Mouse (Mus musculus) lung, embryonic 16.5 days (tissue): ENCODE measurements at regions not wholly inside any gene's neighbourhood (a gene's known extent, or its start where the extent isn't known, plus 50 kb on each side); places are given as distances from the start of the nearest gene placed in this dataset.
A peak's percentile ranks its signal among the peaks of the same experiment; 100 is the strongest.

Experiments used
- ATAC-seq: fragments of 200-750 bp; cut with Nextera tagmentation; 2 replicates; pipeline ENCODE4 v1.8.0; 2017; ENCODE audit warnings: low read depth, mild to moderate bottlenecking, moderate library complexity
- H3K27ac ChIP-seq: fragments of 300-500 bp; sonication (generic); 2 replicates; pipeline ENCODE4 v1.5.1; 2014; ENCODE audit warnings: mild to moderate bottlenecking, control low read depth, low read length
- H3K27me3 ChIP-seq: fragments of 300-500 bp; sonication (generic); 2 replicates; pipeline ENCODE4 v1.6.1; 2014; ENCODE audit warnings: low read depth, low read length, mixed read lengths; ENCODE audit not compliant: control insufficient read depth, insufficient read depth
- H3K36me3 ChIP-seq: fragments of 300-500 bp; sonication (generic); 2 replicates; pipeline ENCODE4 v1.6.1; 2014; ENCODE audit warnings: low read length; ENCODE audit not compliant: control insufficient read depth, insufficient read depth
- H3K4me1 ChIP-seq: fragments of 300-500 bp; sonication (generic); replicated peaks from 2 replicates; pipeline ENCODE4 v1.6.1; 2014; ENCODE audit warnings: low read length, mixed read lengths; ENCODE audit not compliant: control insufficient read depth, insufficient read depth
- H3K4me2 ChIP-seq: fragments of 300-500 bp; sonication (generic); 2 replicates; pipeline ENCODE4 v1.6.1; 2014; ENCODE audit warnings: low read depth, low read length, control low read depth
- H3K4me3 ChIP-seq: fragments of 300-500 bp; sonication (generic); 2 replicates; pipeline ENCODE4 v1.5.1; 2014; ENCODE audit warnings: mild to moderate bottlenecking, low read length, control low read depth
- H3K9ac ChIP-seq: fragments of 300-500 bp; sonication (generic); 2 replicates; pipeline ENCODE4 v1.6.1; 2014; ENCODE audit warnings: low read length, control low read depth
- H3K9me3 ChIP-seq: fragments of 300-500 bp; sonication (generic); 2 replicates; pipeline ENCODE4 v1.6.1; 2016; ENCODE audit warnings: low read length; ENCODE audit not compliant: control insufficient read depth
- WGBS: fragments of 180-500 bp; shearing (Covaris S2); extraction: QIAGEN DNeasy Blood & Tissue Kit; methylation state at CpG from one replicate; pipeline ENCODE4 v1.1.7; 2014; 5-methylcytosine and 5-hydroxymethylcytosine counted together

DNA sequence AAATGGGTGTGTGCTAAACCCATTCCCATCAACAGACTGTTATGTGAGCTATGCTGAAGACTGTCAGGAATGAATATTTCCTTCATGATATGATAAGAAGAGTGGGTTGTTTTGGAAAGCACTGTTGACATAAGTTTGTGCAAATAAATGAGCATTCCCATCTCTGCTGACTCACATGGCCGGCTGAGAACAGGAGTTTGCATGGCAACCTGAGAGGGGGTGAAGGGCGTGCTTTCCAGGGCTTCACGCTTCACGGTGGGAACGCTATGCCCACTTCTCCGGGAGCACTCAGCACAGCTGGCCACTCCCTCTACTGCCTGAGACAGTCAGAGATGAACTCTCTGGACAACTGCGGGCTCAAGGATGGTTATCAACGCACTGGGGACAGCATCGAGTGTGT lies 348.9 kb upstream of the Slc24a5 start:
- no peaks in the 10 kb centered on the region for H3K9me3 ChIP-seq
- no peak overlapping the region for H3K4me3 ChIP-seq
- no peak overlapping the region for H3K9ac ChIP-seq
- H3K4me2 ChIP-seq: no peak overlapping the region
- 48% methylated on average over 9 of the region's 9 CpGs for WGBS
- H3K36me3 ChIP-seq: no peaks in the 10 kb centered on the region
- no peaks in the 10 kb centered on the region for H3K27me3 ChIP-seq
- ATAC-seq: peak; percentile 44; the same call in 1 of the 2 replicates
- H3K27ac ChIP-seq: no peak overlapping the region
- peaks cover 13% of the 10 kb centered on the region for H3K4me1 ChIP-seq

DNA sequence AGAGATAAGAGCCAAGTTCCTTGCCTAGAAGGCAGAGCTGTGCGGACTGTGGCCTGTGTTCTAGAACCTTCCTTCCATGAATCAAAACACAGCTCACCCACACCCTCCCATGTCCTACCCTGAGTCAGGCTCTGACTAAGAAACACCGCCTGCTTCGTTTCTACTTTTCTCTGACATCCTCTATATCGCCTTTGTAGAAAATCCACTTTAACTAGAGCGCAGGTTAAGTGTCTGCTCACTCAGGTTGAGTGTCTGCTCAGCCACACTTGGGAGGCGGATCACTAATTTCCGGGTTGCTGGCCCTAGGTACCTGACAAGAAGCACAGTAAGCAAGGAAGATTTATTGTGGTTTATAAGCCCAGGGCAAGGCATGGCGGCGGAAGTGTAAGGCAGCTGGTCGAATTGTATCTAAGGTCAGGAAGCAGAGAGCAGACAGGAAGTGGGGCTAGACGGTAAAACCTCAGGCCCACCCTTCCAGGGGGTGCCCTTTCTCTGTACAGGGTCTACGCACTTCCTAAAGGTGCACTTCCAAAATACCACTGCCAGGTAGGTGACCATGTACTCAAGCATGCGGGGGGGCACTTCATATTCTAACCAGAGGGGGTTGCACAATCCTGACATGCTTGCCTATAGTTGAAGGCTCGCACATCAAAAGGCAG lies 348.0 kb upstream of the Slc24a5 start:
- Histone ChIP-seq H3K4me3 (no peak overlapping the region), H3K36me3 (no peaks in the 10 kb centered on the region), H3K4me2 (0 out of 2 replicates have a peak overlapping the region, but pooled peaks have one; percentile 12), H3K27me3 (no peaks in the 10 kb centered on the region), H3K4me1 (peaks cover 13% of the 10 kb centered on the region), H3K9me3 (no peaks in the 10 kb centered on the region), H3K9ac (no peak overlapping the region), H3K27ac (peak overlapping the region; percentile 55)
- peak; percentile 76 for ATAC-seq
- 30% methylated on average over 14 of the region's 14 CpGs for WGBS

DNA sequence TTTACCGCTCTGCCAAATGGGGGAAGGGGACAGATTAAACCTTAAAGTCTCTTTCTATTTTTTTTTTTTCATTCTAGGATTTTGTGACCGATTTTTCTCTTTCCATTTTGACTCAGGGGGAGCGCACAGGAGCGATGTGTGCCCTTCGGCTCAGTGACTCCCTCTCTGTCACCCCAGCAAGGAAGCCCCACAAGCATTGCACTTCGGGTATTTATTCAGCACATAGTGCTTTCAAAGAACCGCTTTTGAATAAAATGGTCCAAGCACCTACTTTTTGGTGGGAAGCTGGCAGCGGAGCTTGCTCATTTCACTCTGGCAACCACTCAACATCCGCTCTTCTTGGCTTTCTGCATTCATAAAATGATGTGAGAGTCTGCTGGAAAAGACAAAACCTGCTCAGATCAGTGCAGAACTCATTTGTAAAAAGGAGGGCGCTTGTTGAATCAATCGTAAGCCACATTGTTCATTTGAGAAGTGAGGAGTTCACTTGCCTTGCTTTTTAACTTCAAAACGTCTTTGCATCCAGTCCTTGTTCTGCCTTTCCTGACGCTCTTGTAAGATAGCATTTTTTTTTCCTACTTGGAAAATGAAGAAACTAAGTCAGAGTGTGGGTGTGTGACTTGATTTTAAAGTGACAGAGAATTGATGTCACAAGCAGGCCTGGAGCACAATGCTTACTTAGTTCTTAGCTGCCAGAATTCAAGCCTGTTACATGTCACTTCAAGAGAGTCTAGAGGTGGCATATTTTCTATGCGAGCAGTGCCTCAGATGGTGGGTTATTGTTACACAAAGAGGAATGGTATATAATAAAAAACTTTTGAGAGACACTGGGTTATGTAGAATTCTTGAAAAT lies 347.1 kb upstream of the Slc24a5 start:
- Histone ChIP-seq H3K27me3 (no peaks in the 10 kb centered on the region), H3K9me3 (no peaks in the 10 kb centered on the region), H3K27ac (no peak overlapping the region), H3K4me2 (no peak overlapping the region), H3K9ac (no peak overlapping the region), H3K36me3 (no peaks in the 10 kb centered on the region), H3K4me3 (no peak overlapping the region), H3K4me1 (peaks cover 13% of the 10 kb centered on the region)
- WGBS: 59% methylated on average over 14 of the region's 14 CpGs
- no peak for ATAC-seq

DNA sequence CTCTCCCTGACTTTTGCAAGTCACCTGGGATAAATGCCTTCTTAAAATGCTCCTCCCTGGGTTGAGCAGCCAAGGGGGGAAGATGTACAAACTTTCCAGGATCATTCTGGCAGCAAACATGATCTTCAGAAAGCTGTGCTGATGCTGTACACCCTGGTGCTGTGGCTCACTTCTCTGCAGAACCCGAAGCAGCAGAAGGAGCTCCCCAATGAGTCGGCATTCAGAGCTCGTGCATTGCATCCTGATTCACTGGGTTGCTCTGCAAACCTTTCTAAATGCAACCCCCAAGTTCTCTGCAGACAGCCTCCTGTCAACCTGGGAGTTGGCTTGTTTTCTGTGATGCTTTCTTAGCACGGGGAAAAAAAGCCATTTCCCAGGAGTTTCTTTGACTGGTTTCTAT lies 343.8 kb upstream of the Slc24a5 start:
- H3K27ac ChIP-seq: no peak overlapping the region
- no peak overlapping the region for H3K4me2 ChIP-seq
- H3K4me3 ChIP-seq: no peak overlapping the region
- H3K9me3 ChIP-seq: no peaks in the 10 kb centered on the region
- H3K9ac ChIP-seq: no peak overlapping the region
- peaks cover 10% of the 10 kb centered on the region for H3K4me1 ChIP-seq
- ATAC-seq: no peak
- H3K36me3 ChIP-seq: no peaks in the 10 kb centered on the region
- WGBS: 52% methylated on average over 4 of the region's 4 CpGs
- no peaks in the 10 kb centered on the region for H3K27me3 ChIP-seq

DNA sequence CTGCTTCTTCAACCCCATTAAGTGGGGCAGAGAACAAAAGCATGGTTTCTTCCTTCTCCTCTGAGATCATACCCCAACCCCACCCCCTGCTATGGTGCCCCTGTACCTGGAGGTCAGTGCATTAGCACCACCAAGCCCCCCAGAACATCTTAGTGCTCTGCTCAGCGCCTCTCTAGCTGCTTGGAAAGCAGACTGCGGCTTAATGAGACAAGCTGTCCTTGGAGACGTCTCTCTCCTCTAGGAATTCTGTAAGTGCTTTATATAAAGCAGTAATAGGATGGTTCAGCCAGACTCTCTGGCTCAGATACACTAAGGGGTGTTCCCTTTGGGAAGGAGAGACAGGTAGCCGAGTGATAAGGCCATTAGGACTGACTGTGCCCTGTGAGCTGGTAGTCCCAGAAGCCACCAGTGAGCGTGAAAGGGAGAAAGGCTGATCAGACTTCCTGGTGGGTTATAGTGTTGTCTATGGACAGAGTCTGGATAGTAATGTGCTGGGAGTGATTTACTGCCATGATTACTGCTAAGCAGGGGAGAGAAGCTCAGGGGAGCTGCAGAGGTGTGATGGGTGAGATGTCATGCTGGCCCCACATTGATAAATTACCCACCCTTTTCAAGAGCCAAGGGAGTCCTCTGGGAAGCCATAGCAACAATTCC lies 343.0 kb upstream of the Slc24a5 start:
- Histone ChIP-seq H3K4me1 (peaks cover 4% of the 10 kb centered on the region), H3K4me3 (no peak overlapping the region), H3K9me3 (no peaks in the 10 kb centered on the region), H3K27ac (no peak overlapping the region), H3K9ac (no peak overlapping the region), H3K27me3 (no peaks in the 10 kb centered on the region), H3K4me2 (no peak overlapping the region), H3K36me3 (no peaks in the 10 kb centered on the region)
- no peak for ATAC-seq
- WGBS: 60% methylated on average over 5 of the region's 5 CpGs

DNA sequence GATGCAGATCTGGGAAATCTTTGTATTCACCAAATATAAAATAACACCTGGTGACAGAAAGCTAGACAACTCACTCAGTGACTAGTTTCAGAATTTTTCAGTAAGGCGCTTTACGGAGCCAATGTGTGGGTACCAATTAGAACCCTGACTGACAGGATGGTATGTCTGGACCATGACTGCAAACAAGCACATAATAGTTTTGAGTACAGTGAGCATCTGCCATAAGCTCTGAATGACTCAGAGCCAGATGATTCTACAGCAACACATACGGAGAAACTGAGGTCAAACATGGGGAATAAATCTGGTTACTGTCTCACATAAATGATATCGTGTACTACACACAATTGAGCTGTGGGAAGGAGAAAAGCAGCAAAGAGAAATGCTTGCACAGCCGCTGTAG lies 339.9 kb upstream of the Slc24a5 start:
- no peaks in the 10 kb centered on the region for H3K4me1 ChIP-seq
- H3K4me2 ChIP-seq: no peak overlapping the region
- H3K27me3 ChIP-seq: no peaks in the 10 kb centered on the region
- WGBS: 83% methylated on average over 5 of the region's 5 CpGs
- no peak overlapping the region for H3K4me3 ChIP-seq
- H3K9me3 ChIP-seq: no peaks in the 10 kb centered on the region
- ATAC-seq: no peak
- no peak overlapping the region for H3K9ac ChIP-seq
- no peak overlapping the region for H3K27ac ChIP-seq
- H3K36me3 ChIP-seq: no peaks in the 10 kb centered on the region

DNA sequence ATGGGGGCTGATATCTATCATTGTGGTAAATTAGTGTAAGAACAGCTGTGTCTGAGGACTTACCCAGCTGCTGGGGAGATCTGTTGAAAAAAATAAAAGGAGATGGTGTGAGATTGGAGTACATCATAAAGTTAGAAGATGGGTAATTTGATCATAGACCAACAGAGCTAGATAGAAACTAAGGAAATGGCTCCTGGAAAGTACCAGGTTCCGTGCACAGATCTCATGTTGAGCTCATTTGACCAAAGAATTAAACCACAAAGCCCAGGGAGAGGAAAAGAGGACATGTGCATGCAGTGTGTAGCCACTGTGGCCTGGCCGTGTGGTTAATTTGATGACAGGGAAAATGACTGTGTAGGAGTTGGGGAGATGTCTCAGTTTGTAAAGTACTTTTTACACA lies 335.3 kb upstream of the Slc24a5 start:
- H3K9me3 ChIP-seq: no peaks in the 10 kb centered on the region
- 72% methylated on average over 2 of the region's 2 CpGs for WGBS
- ATAC-seq: no peak
- H3K9ac ChIP-seq: no peak overlapping the region
- no peak overlapping the region for H3K4me2 ChIP-seq
- no peaks in the 10 kb centered on the region for H3K36me3 ChIP-seq
- H3K27ac ChIP-seq: no peak overlapping the region
- no peak overlapping the region for H3K4me3 ChIP-seq
- H3K27me3 ChIP-seq: no peaks in the 10 kb centered on the region
- H3K4me1 ChIP-seq: no peaks in the 10 kb centered on the region

DNA sequence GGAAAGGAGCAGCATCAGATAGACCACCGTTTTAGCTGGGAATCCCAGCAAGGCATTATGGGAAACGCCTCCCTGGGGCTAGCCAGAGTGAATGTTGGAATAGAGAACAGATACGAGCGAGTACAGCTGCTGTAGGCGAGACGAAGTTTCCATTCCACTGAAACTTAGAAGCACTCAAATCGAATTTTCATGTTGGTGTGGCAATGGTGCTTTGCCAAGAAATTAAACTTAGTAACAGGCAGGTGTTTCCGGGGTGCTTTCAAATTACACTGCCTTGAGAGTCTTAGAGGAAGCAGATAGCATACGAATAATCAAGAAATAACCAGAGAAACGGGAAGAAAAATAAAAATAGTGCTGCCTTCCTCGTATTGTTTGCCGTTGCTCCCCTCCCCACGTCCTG lies 327.1 kb upstream of the Slc24a5 start:
- WGBS: 53% methylated on average over 13 of the region's 13 CpGs
- ATAC-seq: no peak
- H3K9me3 ChIP-seq: no peaks in the 10 kb centered on the region
- peak overlapping the region; percentile 22; the same call in 1 of the 2 replicates for H3K4me2 ChIP-seq
- no peaks in the 10 kb centered on the region for H3K27me3 ChIP-seq
- 0 out of 2 replicates have a peak, but pooled peaks cover 4% of the 10 kb centered on the region for H3K4me1 ChIP-seq
- no peak overlapping the region for H3K9ac ChIP-seq
- H3K36me3 ChIP-seq: no peaks in the 10 kb centered on the region
- peak overlapping the region; percentile 9 for H3K27ac ChIP-seq
- H3K4me3 ChIP-seq: no peak overlapping the region

DNA sequence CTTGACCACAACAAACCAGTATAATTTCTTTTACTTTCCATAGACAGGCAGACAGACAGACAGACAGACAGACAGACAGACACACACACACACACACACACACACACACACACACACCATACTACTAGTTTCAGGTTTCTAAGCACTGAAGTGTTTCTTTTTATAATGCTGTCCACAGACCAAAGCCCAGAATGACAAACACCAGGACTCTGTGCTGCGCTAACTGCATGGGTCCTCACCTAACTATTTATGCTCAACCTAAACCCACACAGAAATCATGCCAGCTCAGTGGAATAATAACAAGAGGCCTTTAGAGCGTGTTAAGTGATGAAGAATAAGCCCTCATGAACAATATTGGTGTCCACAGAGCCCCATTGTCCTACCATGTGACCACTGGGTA lies 325.0 kb upstream of the Slc24a5 start:
- 0 out of 2 replicates have a peak, but pooled peaks cover 7% of the 10 kb centered on the region for H3K4me1 ChIP-seq
- no peak for ATAC-seq
- H3K4me2 ChIP-seq: no peak overlapping the region
- no peaks in the 10 kb centered on the region for H3K27me3 ChIP-seq
- no peak overlapping the region for H3K4me3 ChIP-seq
- H3K36me3 ChIP-seq: no peaks in the 10 kb centered on the region
- no peak overlapping the region for H3K9ac ChIP-seq
- H3K9me3 ChIP-seq: no peaks in the 10 kb centered on the region
- no peak overlapping the region for H3K27ac ChIP-seq
- WGBS: 88% methylated on average over 2 of the region's 2 CpGs
